Mouse (Mus musculus) granulocyte monocyte progenitor cell, adult 5-6 weeks (primary cell): ENCODE results near the gene Shank2. TPM values are rescaled to one million over a fixed set of nuclear protein-coding genes. Genes with fewer than 3 reads are reported as not detected.
A peak's percentile ranks its signal among the peaks of the same experiment; 100 is the strongest.

Experiments
- ATAC-seq: replicated peaks from 2 replicates; pipeline ENCODE4 v1.8.0; 2016; ENCODE audit warnings: mild to moderate bottlenecking, moderate TSS enrichment, inconsistent platforms; ENCODE audit not compliant: poor library complexity, severe bottlenecking
- total RNA-seq, 2 experiments: library from RNA; stranded (forward) in 1 of 2; stranded (reverse) in 1 of 2; fragments of 200-712, 200-1000 nt in 1 of 2; fragments of >200 nt in 1 of 2; fragmentation: Nextera tagmentation in 1 of 2; gene quantifications; 2 replicates each; pipeline ENCODE4 v1.2.3; 2014 to 2017

Shank2 gene
- total RNA-seq, 2 experiments from 2014 or later: not detected

- ATAC-seq: no peak
Observed at GRCm38 (mm10) chr7:144402492-144402891, 400.8 kb downstream of the Shank2 start.

GRCm38 (mm10) chr7:144407675-144408074, 405.9 kb downstream of the Shank2 start:
- no peak for ATAC-seq

- ATAC-seq: no peak
Observed at GRCm38 (mm10) chr7:144408464-144409000, 406.8 kb downstream of the Shank2 start.

- no peak for ATAC-seq
Observed at GRCm38 (mm10) chr7:144409682-144410081, 408.0 kb downstream of the Shank2 start.

- no peak for ATAC-seq
Observed at GRCm38 (mm10) chr7:144411967-144412906, 410.5 kb downstream of the Shank2 start.

GRCm38 (mm10) chr7:144414632-144415031, 412.9 kb downstream of the Shank2 start:
- ATAC-seq: no peak

- no peak; the same call in 1 of the 2 replicates for ATAC-seq
Observed at GRCm38 (mm10) chr7:144415795-144416194, 414.1 kb downstream of the Shank2 start.

- no peak for ATAC-seq
Observed at GRCm38 (mm10) chr7:144417234-144417633, 415.5 kb downstream of the Shank2 start.

GRCm38 (mm10) chr7:144417644-144418343, 416.1 kb downstream of the Shank2 start:
- peak; percentile 40 for ATAC-seq

- peak; percentile 65 for ATAC-seq
Observed at GRCm38 (mm10) chr7:144420552-144420951, 418.8 kb downstream of the Shank2 start.

- no peak for ATAC-seq
Observed at GRCm38 (mm10) chr7:144421478-144421877, 419.8 kb downstream of the Shank2 start.

GRCm38 (mm10) chr7:144425953-144426352, 424.2 kb downstream of the Shank2 start:
- ATAC-seq: peak; percentile 47; the same call in 1 of the 2 replicates

GRCm38 (mm10) chr7:144426594-144426993, 424.9 kb downstream of the Shank2 start:
- ATAC-seq: no peak

- peak; percentile 63 for ATAC-seq
Observed at GRCm38 (mm10) chr7:144427460-144427859, 425.7 kb downstream of the Shank2 start.

- ATAC-seq: no peak
Observed at GRCm38 (mm10) chr7:144432920-144433319, 431.2 kb downstream of the Shank2 start.

- peak; percentile 43 for ATAC-seq
Observed at GRCm38 (mm10) chr7:144438811-144439210, 437.1 kb downstream of the Shank2 start.

- ATAC-seq: no peak
Observed at GRCm38 (mm10) chr7:144441466-144441865, 439.7 kb downstream of the Shank2 start.

GRCm38 (mm10) chr7:144441976-144442375, 440.2 kb downstream of the Shank2 start:
- ATAC-seq: no peak

GRCm38 (mm10) chr7:144444788-144445187, 443.1 kb downstream of the Shank2 start:
- peak; percentile 28; the same call in 1 of the 2 replicates for ATAC-seq

GRCm38 (mm10) chr7:144447146-144447545, 445.4 kb downstream of the Shank2 start:
- ATAC-seq: peak; percentile 89

- peak; percentile 39 for ATAC-seq
Observed at GRCm38 (mm10) chr7:144448186-144448585, 446.5 kb downstream of the Shank2 start.
